Mouse (Mus musculus) heart, adult 2 months (tissue): Measurements from ENCODE around the gene Mslnl.

Experiments
- CTCF ChIP-seq: fragments of 200-600 bp; IDR thresholded peaks from 2 replicates; pipeline ENCODE4 v1.8.1; 2022; ENCODE audit warnings: antibody characterized with exemption, mild to moderate bottlenecking, moderate library complexity
- EP300 ChIP-seq: fragments of 200-500 bp; IDR thresholded peaks from 2 replicates; pipeline ENCODE4 v1.6.1; 2011; ENCODE audit warnings: low read depth, low read length, control low read depth; ENCODE audit not compliant: insufficient read depth
- POLR2A ChIP-seq: fragments of 200-500 bp; IDR thresholded peaks from 2 replicates; pipeline ENCODE4 v1.6.1; 2011; ENCODE audit warnings: mild to moderate bottlenecking, low read depth, low read length, control low read depth; ENCODE audit not compliant: insufficient read depth

DNA sequence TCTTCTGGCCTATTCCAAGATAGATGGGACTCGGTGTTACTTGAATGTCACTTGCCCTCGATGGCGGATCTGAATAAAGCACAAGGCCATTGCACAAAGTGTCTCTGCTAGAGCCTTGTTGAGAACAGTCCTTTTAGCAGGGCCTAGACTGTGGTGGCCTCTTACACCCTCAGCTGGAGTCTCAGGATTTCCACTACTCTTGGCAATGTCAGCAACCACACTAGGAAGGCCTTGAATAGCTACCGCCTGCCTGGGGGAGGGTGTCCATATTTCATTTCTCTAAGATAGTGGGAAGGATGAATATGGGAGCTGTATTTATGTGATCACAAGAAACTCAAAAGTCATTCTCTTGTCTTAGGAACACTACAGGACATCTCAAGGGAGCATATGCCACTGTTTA lies 12.4 kb downstream of the Mslnl start:
- TF ChIP-seq POLR2A (no peak), CTCF (no peak), EP300 (no peak)
